Mouse (Mus musculus): ENCODE results near the gene H2al1j. TPM values are rescaled to one million over a fixed set of nuclear protein-coding genes. Genes with fewer than 3 reads are reported as not detected.
"Not testable (repeated sequence)": the region's sequence is repeated elsewhere in the genome, so short reads cannot be mapped to it uniquely, and the experiment has no call there.

Gene H2al1j
- total RNA-seq (2021): not detected
- long read RNA-seq, experiment 1: 0 reads
- long read RNA-seq, experiment 2: 0 reads

DNA sequence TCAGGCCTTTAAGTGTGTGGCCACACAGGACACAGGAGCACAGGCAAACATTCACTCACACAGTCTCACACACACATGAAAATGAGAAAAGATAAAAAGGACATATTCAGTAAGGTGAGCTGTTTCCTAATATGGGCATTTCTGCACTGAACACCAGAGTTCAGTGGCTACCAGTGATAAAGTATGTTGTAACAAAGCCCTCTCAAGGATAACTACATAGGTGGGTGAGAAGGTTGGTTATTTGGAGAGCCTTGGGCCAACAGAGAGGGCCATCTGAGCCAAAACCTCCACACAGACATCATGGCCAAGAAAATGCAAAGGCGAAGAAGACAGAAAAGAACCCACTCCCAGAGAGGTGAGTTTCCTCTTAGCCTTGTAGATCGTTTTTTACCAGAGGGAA lies at the start of gene H2al1j:
Gene H2al1j (plus strand): TSS at position 301 of the 400 bp plus-strand sequence.
- intact Hi-C loops (cut with DNase I); DNase-seq: not testable (repeated sequence)

DNA sequence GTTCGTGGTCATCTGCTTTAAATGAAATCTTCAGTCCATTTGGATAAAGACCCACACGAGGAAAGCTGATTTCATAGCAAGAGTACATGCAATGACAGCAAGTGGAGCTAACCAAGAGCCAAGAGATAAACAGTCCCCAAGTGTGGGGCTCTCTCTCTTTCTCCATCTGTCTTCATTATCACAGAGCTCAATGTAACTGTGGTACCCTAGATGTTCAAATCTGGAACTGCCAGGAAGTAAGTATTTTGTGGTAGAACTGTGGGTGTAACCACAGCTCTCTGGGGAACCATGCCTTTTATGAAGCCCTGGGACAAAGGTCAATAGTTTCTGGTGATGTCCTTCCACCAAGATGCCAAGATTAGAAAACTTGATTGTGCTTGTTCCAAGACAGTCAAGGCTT lies 46.9 kb upstream of the H2al1j start:
- intact Hi-C loops (cut with DNase I): no loop called here
- no peak for DNase-seq

DNA sequence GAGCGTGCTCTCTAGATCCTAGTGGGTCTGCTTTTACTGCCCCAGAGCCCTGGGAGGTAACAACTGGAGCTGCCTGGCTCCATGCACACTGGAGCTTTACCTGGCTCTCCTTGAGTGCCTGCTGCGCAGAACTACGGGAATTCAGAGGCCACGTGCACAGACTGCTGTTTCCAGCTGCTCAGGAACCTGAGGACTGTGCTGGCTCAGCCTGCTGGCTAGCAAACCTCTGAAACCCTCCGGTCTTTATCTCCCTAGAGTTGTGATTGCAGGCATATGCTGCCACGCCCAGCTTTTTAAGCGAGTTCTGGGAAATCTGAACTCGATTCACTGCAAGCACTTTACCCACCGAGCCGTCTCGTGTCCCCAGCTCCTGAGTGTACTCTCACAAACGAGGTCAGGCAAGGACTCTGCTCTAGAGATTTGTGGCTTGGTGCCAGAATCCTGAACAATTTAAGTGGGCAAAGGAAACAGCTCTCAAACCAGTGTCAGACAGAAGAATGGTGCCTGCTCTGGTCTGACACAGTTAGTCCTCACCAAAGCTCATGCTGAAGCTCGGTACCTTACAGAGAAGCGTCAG lies 39.2 kb upstream of the H2al1j start:
- intact Hi-C loops (cut with DNase I): no loop called here
- DNase-seq: no peak

DNA sequence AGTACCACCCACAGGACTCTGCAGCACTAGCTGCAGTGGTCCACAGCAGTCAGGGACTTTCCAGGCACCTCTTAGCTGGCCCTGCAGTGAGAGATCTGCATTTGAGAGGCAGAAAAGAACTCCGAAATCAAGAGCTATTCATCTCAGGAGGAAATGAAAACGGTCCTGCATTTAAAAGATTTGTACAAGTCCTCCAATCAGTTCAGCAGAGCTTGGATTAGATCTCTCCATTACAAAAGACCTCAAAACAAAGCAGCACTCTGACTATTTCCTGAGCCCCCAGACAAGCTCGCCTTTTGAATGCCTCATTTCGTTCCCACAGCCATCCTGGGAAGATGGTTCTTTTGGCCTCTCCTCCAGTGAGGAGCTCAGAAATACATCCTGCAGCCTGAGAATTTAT lies 38.4 kb upstream of the H2al1j start:
- intact Hi-C loops (cut with DNase I): no loop called here
- no peak for DNase-seq

DNA sequence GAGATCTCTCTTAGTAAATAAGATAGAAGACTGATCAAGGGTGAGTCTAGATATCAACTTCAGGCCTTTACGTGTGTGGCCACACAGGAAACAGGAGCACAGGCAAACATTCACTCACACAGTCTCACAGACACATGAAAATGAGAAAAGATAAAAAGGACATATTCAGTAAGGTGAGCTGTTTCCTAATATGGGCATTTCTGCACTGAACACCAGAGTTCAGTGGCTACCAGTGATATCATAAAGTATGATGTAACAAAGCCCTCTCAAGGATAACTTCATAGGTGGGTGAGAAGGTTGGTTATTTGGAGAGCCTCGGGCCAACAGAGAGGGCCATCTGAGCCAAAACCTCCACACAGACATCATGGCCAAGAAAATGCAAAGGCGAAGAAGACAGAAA lies 28.7 kb upstream of the H2al1j start, which contains the start of gene H2al1a:
Gene H2al1a (plus strand): TSS at position 301 of the 400 bp plus-strand sequence.
- intact Hi-C loops (cut with DNase I); DNase-seq: not testable (repeated sequence)

DNA sequence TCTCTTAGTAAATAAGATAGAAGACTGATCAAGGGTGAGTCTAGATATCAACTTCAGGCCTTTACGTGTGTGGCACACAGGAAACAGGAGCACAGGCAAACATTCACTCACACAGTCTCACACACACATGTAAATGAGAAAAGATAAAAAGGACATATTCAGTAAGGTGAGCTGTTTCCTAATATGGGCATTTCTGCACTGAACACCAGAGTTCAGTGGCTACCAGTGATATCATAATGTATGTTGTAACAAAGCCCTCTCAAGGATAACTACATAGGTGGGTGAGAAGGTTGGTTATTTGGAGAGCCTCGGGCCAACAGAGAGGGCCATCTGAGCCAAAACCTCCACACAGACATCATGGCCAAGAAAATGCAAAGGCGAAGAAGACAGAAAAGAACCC lies 25.5 kb upstream of the H2al1j start, which contains the start of gene H2al1b:
Gene H2al1b (plus strand): TSS at position 301 of the 400 bp plus-strand sequence.
- intact Hi-C loops (cut with DNase I); DNase-seq: not testable (repeated sequence)

DNA sequence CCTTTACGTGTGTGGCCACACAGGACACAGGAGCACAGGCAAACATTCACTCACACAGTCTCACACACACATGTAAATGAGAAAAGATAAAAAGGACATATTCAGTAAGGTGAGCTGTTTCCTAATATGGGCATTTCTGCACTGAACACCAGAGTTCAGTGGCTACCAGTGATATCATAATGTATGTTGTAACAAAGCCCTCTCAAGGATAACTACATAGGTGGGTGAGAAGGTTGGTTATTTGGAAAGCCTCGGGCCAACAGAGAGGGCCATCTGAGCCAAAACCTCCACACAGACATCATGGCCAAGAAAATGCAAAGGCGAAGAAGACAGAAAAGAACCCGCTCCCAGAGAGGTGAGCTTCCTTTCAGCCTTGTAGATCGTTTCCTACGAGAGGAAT lies 22.3 kb upstream of the H2al1j start, which contains the start of gene H2al1c:
Gene H2al1c (plus strand): TSS at position 301 of the 400 bp plus-strand sequence.
- intact Hi-C loops (cut with DNase I); DNase-seq: not testable (repeated sequence)

DNA sequence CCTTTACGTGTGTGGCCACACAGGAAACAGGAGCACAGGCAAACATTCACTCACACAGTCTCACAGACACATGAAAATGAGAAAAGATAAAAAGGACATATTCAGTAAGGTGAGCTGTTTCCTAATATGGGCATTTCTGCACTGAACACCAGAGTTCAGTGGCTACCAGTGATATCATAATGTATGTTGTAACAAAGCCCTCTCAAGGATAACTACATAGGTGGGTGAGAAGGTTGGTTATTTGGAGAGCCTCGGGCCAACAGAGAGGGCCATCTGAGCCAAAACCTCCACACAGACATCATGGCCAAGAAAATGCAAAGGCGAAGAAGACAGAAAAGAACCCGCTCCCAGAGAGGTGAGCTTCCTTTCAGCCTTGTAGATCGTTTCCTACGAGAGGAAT lies 19.1 kb upstream of the H2al1j start, which contains the start of gene H2al1d:
Gene H2al1d (plus strand): TSS at position 301 of the 400 bp plus-strand sequence.
- intact Hi-C loops (cut with DNase I); DNase-seq: not testable (repeated sequence)

DNA sequence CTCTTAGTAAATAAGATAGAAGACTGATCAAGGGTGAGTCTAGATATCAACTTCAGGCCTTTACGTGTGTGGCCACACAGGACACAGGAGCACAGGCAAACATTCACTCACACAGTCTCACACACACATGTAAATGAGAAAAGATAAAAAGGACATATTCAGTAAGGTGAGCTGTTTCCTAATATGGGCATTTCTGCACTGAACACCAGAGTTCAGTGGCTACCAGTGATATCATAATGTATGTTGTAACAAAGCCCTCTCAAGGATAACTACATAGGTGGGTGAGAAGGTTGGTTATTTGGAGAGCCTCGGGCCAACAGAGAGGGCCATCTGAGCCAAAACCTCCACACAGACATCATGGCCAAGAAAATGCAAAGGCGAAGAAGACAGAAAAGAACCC lies 16.0 kb upstream of the H2al1j start, which contains the start of gene H2al1e:
Gene H2al1e (plus strand): TSS at position 301 of the 400 bp plus-strand sequence.
- intact Hi-C loops (cut with DNase I): not testable (repeated sequence)

DNA sequence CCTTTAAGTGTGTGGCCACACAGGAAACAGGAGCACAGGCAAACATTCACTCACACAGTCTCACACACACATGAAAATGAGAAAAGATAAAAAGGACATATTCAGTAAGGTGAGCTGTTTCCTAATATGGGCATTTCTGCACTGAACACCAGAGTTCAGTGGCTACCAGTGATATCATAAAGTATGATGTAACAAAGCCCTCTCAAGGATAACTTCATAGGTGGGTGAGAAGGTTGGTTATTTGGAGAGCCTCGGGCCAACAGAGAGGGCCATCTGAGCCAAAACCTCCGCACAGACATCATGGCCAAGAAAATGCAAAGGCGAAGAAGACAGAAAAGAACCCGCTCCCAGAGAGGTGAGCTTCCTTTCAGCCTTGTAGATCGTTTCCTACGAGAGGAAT lies 12.8 kb upstream of the H2al1j start, which contains the start of gene H2al1f:
Gene H2al1f (plus strand): TSS at position 301 of the 400 bp plus-strand sequence.
- DNase-seq; intact Hi-C loops (cut with DNase I): not testable (repeated sequence)

More for the DNA sequence above, 16.0 kb upstream of the H2al1j start, which contains the start of gene H2al1e:
- not testable (repeated sequence) for DNase-seq

DNA sequence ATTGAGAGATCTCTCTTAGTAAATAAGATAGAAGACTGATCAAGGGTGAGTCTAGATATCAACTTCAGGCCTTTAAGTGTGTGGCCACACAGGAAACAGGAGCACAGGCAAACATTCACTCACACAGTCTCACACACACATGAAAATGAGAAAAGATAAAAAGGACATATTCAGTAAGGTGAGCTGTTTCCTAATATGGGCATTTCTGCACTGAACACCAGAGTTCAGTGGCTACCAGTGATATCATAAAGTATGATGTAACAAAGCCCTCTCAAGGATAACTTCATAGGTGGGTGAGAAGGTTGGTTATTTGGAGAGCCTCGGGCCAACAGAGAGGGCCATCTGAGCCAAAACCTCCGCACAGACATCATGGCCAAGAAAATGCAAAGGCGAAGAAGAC lies 9.7 kb upstream of the H2al1j start, which contains the start of gene H2al1g:
Gene H2al1g (plus strand): TSS at position 301 of the 400 bp plus-strand sequence.
- DNase-seq; intact Hi-C loops (cut with DNase I): not testable (repeated sequence)

DNA sequence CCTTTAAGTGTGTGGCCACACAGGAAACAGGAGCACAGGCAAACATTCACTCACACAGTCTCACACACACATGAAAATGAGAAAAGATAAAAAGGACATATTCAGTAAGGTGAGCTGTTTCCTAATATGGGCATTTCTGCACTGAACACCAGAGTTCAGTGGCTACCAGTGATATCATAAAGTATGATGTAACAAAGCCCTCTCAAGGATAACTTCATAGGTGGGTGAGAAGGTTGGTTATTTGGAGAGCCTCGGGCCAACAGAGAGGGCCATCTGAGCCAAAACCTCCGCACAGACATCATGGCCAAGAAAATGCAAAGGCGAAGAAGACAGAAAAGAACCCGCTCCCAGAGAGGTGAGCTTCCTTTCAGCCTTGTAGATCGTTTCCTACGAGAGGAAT lies 6.4 kb upstream of the H2al1j start, which contains the start of gene H2al1h:
Gene H2al1h (plus strand): TSS at position 301 of the 400 bp plus-strand sequence.
- DNase-seq; intact Hi-C loops (cut with DNase I): not testable (repeated sequence)

DNA sequence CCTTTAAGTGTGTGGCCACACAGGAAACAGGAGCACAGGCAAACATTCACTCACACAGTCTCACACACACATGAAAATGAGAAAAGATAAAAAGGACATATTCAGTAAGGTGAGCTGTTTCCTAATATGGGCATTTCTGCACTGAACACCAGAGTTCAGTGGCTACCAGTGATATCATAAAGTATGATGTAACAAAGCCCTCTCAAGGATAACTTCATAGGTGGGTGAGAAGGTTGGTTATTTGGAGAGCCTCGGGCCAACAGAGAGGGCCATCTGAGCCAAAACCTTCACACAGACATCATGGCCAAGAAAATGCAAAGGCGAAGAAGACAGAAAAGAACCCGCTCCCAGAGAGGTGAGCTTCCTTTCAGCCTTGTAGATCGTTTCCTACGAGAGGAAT lies 3.3 kb upstream of the H2al1j start, which contains the start of gene H2al1i:
Gene H2al1i (plus strand): TSS at position 301 of the 400 bp plus-strand sequence.
- DNase-seq; intact Hi-C loops (cut with DNase I): not testable (repeated sequence)

DNA sequence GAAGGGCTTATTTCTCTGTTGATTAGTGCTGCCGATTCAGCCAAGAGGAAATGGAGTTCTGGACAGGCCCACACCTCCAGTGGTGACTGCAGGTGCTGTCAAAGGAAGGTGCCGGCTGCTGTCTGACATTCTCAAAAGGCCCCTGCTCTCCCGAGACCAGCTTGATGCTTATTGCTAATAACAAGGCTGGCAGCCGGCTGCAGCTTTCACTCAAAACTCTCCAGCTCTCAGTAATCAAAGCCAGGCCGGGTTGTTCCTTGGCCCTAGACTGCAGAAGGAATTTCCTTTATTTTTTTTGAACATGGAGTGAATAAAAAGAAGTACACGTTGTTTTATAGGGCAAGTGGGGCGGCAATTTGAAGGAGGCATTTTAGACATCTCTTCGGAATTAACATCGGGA lies 18.1 kb downstream of the H2al1j start:
- DNase-seq: peak in 1 of 2 experiments; percentile 4
- intact Hi-C loops (cut with DNase I): no loop called here

DNA sequence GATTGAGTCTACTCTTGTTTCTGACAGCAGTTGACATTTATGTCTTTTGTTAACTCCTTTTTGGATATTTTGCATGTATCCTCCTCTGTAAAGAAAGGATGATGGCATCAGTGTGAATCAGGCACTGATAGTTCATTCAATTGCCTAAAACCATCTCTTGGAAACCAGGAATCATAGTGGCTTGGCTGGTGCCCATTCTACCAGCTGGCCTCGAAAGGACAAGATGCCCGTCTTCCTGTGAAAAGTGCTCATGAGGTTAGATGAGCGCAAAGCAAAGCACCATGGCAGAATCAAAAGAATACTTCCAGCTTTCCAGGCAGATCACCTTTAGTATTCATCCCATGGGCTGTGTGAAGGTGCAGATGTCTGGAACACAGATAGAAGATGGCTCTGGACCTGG lies 19.1 kb downstream of the H2al1j start:
- DNase-seq: no peak
- intact Hi-C loops (cut with DNase I): no loop called here

DNA sequence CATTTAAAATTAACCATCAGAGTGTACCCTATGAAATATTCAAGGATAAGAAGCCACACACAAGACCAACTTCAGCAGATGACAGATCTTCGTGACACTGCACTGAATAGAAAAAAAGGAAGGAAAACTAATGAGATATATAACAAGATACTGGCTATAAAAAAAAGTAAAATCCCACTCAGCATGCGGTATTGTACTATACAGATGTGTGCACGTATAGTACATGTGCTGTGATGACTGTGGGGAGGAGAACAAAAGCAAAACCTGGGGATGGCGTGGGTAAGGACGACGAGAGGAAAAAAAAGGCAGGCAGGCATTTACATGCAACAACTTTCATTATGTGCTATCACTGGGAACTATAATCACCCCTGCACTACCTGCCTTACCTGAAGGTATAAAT lies 33.2 kb downstream of the H2al1j start:
- DNase-seq: no peak
- intact Hi-C loops (cut with DNase I): no loop called here

DNA sequence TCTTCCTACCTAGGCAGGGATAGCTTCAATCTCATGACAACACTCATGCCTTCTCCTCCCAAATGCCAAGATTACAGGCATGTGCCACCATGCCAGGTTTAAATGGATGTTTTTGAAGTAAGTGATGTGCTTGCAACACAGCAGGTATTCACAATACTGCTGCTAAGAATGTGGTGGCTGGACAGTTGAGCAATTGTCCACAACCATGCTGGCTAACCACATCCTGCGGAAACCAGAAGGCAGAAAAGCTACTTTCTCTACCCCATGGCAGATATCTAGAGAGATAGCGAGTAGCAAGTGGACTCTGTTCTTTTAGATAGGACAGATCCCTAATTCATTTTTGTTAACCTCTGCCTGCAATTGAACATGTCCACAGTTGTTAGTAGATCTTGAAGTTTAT lies 33.6 kb downstream of the H2al1j start:
- no peak for DNase-seq
- intact Hi-C loops (cut with DNase I): no loop called here

DNA sequence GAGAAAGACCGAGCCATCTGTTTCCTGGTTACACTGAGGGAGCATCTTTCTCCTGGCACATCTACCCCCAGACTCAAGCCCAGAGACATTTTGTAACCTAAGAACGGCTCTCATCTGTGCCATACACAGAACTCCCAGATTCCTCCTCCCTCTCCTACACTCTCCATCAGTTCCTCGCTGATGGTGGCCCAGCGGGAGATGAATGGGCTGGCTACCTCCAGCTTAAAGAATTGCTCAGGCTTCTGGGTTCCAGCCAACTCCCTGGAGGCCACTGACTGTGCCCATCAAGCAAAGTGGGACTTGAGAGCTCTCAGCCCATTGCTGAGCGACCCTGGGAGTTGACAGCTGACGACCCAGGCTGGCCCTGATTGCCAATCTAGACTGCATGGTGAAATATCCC lies 36.3 kb downstream of the H2al1j start:
- intact Hi-C loops (cut with DNase I): no loop called here
- DNase-seq: no peak

DNA sequence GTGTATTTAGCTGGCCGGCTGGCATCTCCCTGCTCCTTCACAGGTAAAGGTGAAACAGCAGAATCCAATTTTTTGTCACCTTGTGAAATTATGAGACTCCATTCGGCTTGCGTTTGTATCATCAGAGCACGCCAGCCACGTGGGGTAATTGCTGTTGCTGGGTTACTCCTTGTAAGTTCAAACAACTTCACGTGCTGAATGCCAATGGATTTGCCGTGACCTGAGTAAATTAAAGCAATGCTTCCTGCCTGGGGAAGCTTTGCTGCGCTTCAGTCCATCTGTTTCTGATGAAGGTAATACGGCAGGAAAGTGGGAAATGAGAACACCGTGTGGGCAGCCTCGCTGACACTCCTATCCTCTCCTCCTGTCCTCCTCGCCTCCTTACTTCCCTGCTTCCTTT lies 37.5 kb downstream of the H2al1j start:
- DNase-seq: no peak
- intact Hi-C loops (cut with DNase I): no loop called here
